Mouse (Mus musculus): ENCODE results near the gene Timm10b. TPM values are rescaled to one million over a fixed set of nuclear protein-coding genes. Genes with fewer than 3 reads are reported as not detected.
A peak's percentile ranks its signal among the peaks of the same experiment; 100 is the strongest.

The Timm10b gene
- 95.7 and 110 TPM in 2 replicates for polyA plus RNA-seq (2012; rRNA removed)

DNA sequence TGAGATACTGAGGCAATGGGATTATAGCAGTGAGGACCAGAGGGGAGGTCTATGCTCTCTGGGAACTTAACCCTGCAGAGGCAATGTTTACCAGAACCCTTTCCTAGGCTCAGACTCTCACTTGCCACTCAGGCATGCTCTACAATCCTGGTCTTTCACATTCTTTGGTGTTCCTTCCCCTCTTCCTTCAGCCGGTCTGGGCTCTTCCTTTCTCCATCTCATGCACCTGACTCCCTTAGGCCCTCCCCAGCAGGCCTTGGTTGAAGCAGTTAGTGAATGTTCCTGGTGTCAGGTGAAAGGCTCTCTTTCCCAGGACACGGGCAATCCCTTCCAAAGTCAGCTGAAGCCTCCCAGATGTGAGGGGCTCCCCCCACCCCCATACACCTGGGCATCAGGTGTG, at the start of gene Timm10b:
TSS of gene Timm10b (plus strand) at position 301 of the 400 bp plus-strand sequence.
- TF ChIP-seq POLR2A (IDR thresholded peaks at IDR 0.05; ENCODE audit: borderline replicate concordance, extremely low read depth, low read depth, low read length) (no peak), CTCF (IDR thresholded peaks at IDR 0.05; ENCODE audit: insufficient read depth, low read length) (no peak)
- 0% methylated on average over 2 of the region's 2 CpGs for WGBS

DNA sequence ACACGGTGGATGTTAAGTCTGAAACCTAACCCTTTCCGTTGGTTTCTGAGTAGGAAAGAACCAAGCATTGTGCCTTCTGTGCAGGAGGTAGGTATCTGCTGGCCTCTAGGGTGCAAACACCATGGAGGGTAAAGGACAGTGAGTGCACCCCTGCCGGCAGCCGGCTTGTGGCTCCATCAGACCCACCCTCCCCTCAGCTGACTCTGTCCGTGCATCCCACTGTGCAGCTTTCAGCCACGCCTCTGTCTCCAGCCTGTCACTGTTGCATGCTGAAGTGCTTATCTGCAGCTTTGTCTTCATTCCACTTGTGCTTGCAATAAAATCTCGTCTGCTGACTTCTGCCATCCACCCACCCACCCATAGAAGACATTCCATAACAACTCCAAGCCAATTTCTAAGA, 49.8 kb upstream of the Timm10b start:
- no peaks in the 10 kb centered on the region for H3K4me1 ChIP-seq (ENCODE audit: control insufficient read depth, insufficient read depth, low read length)
- WGBS: 53% methylated on average over 7 of the region's 7 CpGs
- DNase-seq: no peak
- H3K4me3 ChIP-seq (replicated peaks; ENCODE audit: extremely low read depth, low read depth, low read length): no peak overlapping the region
- TF ChIP-seq POLR2A (IDR thresholded peaks at IDR 0.05; ENCODE audit: borderline replicate concordance, extremely low read depth, low read depth, low read length): no peak
- TF ChIP-seq CTCF (IDR thresholded peaks at IDR 0.05; ENCODE audit: insufficient read depth, low read length): no peak

More for the DNA sequence above, at the start of gene Timm10b:
- no peak for DNase-seq
- H3K4me3 ChIP-seq (replicated peaks; ENCODE audit: extremely low read depth, low read depth, low read length): peak within 1 kb of the TSS; percentile 95
- peaks cover 7% of the 10 kb centered on the region for H3K4me1 ChIP-seq (ENCODE audit: control insufficient read depth, insufficient read depth, low read length)

DNA sequence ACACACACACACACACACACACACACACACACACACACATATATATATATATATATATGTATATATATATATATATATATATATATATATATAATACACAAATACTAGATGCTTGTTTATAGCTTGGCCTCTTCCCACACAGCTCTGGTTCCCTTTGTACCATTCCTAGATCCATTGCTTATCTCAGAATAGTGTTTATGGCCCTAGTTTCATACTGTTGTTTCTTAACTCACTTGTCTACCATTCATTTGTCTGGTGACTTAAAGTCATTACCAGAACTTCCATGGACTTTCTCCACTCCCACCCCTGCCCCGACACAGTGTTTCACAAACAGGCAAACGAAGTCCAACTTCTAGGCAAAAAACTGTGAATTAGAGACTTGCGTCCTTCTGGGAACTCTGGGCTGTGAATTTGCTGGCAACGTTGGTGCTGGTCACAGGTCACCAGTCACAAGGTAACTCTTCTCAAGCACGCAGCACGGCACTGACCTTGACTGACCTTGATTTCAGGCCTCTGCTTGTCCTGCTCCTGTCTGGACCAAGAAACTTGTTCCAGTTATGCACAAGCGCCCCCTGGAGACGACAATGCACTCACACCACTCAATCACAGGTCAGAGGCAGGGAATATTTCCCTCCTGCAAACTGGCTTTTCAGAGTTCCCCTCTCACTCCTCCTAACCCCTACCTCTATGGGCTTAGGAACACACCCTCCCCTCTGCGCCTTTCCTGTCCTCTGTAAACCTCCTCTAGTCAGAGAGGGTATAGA, 36.8 kb upstream of the Timm10b start:
- 0 out of 2 replicates have a peak, but pooled peaks cover 2% of the 10 kb centered on the region for H3K4me1 ChIP-seq (ENCODE audit: control insufficient read depth, insufficient read depth, low read length)
- no peak for TF ChIP-seq POLR2A (IDR thresholded peaks at IDR 0.05; ENCODE audit: borderline replicate concordance, extremely low read depth, low read depth, low read length)
- TF ChIP-seq CTCF (IDR thresholded peaks at IDR 0.05; ENCODE audit: insufficient read depth, low read length): peak; percentile 86
- WGBS: 31% methylated on average over 9 of the region's 9 CpGs
- DNase-seq: peak; percentile 76
- H3K4me3 ChIP-seq (replicated peaks; ENCODE audit: extremely low read depth, low read depth, low read length): no peak overlapping the region

DNA sequence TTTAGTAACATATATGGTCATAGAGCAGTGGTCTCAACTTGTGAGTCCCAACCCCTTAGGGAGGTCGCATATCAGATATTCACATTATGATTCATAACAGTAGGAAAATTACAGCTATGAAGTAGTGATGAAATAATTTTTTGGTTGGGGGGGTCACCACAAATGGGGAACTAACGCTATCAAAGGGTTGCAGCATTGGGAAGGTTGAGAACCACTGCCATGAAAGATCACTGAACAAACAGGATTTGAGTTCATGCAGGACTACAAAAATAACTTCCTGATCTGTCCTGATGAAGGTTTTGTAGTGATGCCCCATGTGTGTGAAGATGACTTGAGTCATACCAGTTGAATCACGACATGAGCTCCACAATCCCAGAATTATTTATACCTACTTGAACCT, 31.4 kb upstream of the Timm10b start:
- 76% methylated on average over 3 of the region's 3 CpGs for WGBS
- no peak for DNase-seq
- no peak overlapping the region for H3K4me3 ChIP-seq (replicated peaks; ENCODE audit: extremely low read depth, low read depth, low read length)
- TF ChIP-seq POLR2A (IDR thresholded peaks at IDR 0.05; ENCODE audit: borderline replicate concordance, extremely low read depth, low read depth, low read length): no peak
- TF ChIP-seq CTCF (IDR thresholded peaks at IDR 0.05; ENCODE audit: insufficient read depth, low read length): no peak
- H3K4me1 ChIP-seq (ENCODE audit: control insufficient read depth, insufficient read depth, low read length): no peaks in the 10 kb centered on the region; the same call in 1 of the 2 replicates

DNA sequence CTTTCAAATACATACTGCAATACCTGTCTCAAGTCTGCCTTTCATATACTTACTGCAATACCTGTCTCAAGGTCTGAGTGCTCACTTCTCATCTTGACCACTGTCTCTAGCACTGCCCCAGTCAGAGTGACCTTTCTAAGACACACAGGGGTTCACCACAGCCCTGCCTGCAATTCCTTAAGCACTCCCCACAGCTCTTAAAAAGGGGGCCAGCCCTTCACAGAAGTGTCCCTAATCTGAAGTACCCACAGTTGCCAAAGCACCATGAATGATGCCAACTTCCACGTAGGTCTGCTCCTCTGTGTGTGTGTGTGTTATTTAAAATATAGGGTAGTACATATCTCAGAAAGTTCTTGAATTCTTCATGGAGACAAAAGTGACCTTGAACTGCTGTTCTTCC, 28.1 kb upstream of the Timm10b start:
- TF ChIP-seq POLR2A (IDR thresholded peaks at IDR 0.05; ENCODE audit: borderline replicate concordance, extremely low read depth, low read depth, low read length) (no peak), CTCF (IDR thresholded peaks at IDR 0.05; ENCODE audit: insufficient read depth, low read length) (no peak)
- 68% methylated on average over 1 of the region's 1 CpGs for WGBS
- peak; percentile 26 for DNase-seq
- Histone ChIP-seq H3K4me1 (ENCODE audit: control insufficient read depth, insufficient read depth, low read length) (no peaks in the 10 kb centered on the region; the same call in 1 of the 2 replicates), H3K4me3 (replicated peaks; ENCODE audit: extremely low read depth, low read depth, low read length) (no peak overlapping the region)

DNA sequence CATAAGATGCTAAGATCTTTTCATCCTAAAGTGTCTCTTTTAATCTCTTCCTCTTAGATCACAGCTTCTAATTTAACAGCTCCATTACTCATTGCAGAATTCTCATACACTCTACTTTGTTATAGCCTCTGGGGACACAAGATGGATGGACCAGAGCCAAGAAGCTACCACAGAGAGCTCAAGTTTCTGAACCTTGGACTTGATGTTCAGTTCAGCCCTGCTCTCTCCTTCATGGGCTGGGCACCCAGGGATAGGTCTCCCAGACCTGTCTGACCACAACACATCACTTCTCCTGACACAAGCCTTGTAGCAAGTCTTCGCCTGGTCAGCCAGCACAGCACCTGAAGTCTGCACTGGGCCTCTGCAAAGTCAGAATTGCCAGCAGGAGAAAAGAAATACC, 25.5 kb upstream of the Timm10b start:
- 100% methylated on average over 1 of the region's 1 CpGs for WGBS
- no peak for DNase-seq
- Histone ChIP-seq H3K4me3 (replicated peaks; ENCODE audit: extremely low read depth, low read depth, low read length) (no peak overlapping the region), H3K4me1 (ENCODE audit: control insufficient read depth, insufficient read depth, low read length) (no peaks in the 10 kb centered on the region; the same call in 1 of the 2 replicates)
- TF ChIP-seq POLR2A (IDR thresholded peaks at IDR 0.05; ENCODE audit: borderline replicate concordance, extremely low read depth, low read depth, low read length) (no peak), CTCF (IDR thresholded peaks at IDR 0.05; ENCODE audit: insufficient read depth, low read length) (no peak)

DNA sequence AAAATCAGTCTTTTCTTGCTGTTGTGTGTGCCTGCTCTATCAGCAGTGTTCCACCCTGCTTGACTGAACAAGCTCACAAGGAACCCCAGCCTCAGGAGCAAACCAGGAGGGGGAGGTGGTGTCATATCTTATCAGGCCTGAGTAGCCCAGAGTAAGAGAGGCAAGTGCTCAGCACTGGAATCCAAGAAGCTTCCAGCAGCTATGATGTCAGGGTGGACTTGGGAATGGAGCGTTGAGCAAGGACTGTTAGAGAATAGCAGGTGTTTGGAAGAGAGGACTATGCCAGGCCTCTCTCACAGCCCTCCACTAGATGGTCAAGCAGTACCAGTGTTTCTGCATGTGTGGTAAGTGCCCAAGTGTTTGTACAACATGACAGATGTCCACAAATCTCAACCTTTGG, 24.1 kb upstream of the Timm10b start:
- peaks cover 2% of the 10 kb centered on the region; the same call in 1 of the 2 replicates for H3K4me1 ChIP-seq (ENCODE audit: control insufficient read depth, insufficient read depth, low read length)
- no peak for DNase-seq
- TF ChIP-seq CTCF (IDR thresholded peaks at IDR 0.05; ENCODE audit: insufficient read depth, low read length) (no peak), POLR2A (IDR thresholded peaks at IDR 0.05; ENCODE audit: borderline replicate concordance, extremely low read depth, low read depth, low read length) (no peak)
- no peak overlapping the region for H3K4me3 ChIP-seq (replicated peaks; ENCODE audit: extremely low read depth, low read depth, low read length)
- WGBS: 75% methylated on average over 1 of the region's 1 CpGs

DNA sequence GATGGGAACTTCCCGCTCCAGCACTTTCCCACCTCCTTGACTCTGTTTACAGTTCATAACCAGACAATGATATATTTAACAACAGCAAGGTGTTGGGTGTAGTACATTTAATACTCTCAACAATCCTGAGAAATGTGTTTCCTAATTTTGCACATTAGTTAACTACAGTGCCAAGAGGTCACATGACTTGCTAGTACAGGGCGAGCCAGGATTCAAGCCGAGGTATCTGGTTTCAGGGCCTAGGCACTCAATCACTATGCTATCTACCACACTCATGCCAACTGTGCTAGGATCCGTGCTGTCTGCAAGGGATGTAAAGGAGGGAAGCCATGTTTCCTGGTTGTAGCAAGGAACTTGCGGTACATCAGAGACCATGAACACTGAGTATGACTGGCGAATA, 23.3 kb upstream of the Timm10b start:
- WGBS: 63% methylated on average over 6 of the region's 6 CpGs
- H3K4me1 ChIP-seq (ENCODE audit: control insufficient read depth, insufficient read depth, low read length): peaks cover 9% of the 10 kb centered on the region; the same call in 1 of the 2 replicates
- TF ChIP-seq POLR2A (IDR thresholded peaks at IDR 0.05; ENCODE audit: borderline replicate concordance, extremely low read depth, low read depth, low read length) (no peak), CTCF (IDR thresholded peaks at IDR 0.05; ENCODE audit: insufficient read depth, low read length) (no peak)
- no peak overlapping the region for H3K4me3 ChIP-seq (replicated peaks; ENCODE audit: extremely low read depth, low read depth, low read length)
- no peak for DNase-seq

DNA sequence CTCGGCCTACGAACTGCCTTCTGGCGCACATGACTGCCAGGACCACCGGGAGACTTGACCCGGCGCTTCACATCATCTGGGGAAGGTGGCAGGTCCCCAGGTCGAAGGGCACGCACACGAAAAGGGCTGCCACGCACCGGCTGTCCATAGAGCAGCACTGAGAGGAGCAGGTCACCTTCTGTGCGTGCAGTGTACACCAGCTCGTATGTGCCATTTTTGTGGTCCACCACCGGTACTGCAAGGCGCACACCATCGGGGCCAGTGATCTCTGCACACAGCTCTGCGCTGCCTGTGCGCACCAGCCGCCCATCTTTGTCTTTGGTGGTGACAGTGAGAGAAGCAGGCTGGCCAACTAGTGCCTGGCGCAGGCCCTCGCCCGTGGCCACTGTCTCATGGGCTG, 22.0 kb upstream of the Timm10b start:
- peaks cover 9% of the 10 kb centered on the region; the same call in 1 of the 2 replicates for H3K4me1 ChIP-seq (ENCODE audit: control insufficient read depth, insufficient read depth, low read length)
- DNase-seq: no peak
- H3K4me3 ChIP-seq (replicated peaks; ENCODE audit: extremely low read depth, low read depth, low read length): no peak overlapping the region
- 95% methylated on average over 22 of the region's 22 CpGs for WGBS
- no peak for TF ChIP-seq POLR2A (IDR thresholded peaks at IDR 0.05; ENCODE audit: borderline replicate concordance, extremely low read depth, low read depth, low read length)
- TF ChIP-seq CTCF (IDR thresholded peaks at IDR 0.05; ENCODE audit: insufficient read depth, low read length): no peak

DNA sequence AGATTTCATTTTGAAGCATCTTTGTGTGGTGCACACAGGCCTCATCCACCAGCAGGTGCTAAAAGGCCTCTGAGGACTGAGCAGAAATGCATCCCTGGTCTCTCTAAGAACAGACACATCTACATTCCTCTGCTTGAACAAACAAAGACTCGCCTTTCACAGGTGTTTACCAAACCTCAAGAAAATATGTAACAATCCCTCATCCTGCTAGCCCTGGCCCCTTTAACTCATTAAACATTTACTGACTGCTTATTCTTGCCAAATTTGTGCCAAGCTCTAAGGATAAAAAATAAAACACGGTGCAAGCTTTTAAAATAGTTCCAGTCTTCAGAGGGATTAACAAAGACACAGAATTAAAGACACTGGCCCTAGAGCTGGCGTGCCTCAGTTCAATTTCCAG, 20.2 kb upstream of the Timm10b start:
- no peak for DNase-seq
- WGBS: 58% methylated on average over 3 of the region's 3 CpGs
- Histone ChIP-seq H3K4me3 (replicated peaks; ENCODE audit: extremely low read depth, low read depth, low read length) (no peak overlapping the region), H3K4me1 (ENCODE audit: control insufficient read depth, insufficient read depth, low read length) (peaks cover 9% of the 10 kb centered on the region; the same call in 1 of the 2 replicates)
- TF ChIP-seq POLR2A (IDR thresholded peaks at IDR 0.05; ENCODE audit: borderline replicate concordance, extremely low read depth, low read depth, low read length) (no peak), CTCF (IDR thresholded peaks at IDR 0.05; ENCODE audit: insufficient read depth, low read length) (no peak)

All from lung, adult 2 months (tissue).